Mouse (Mus musculus): ENCODE measurements at regions not wholly inside any gene's neighbourhood (a gene's known extent, or its start where the extent isn't known, plus 50 kb on each side); places are given as distances from the start of the nearest gene placed in this dataset.

DNA sequence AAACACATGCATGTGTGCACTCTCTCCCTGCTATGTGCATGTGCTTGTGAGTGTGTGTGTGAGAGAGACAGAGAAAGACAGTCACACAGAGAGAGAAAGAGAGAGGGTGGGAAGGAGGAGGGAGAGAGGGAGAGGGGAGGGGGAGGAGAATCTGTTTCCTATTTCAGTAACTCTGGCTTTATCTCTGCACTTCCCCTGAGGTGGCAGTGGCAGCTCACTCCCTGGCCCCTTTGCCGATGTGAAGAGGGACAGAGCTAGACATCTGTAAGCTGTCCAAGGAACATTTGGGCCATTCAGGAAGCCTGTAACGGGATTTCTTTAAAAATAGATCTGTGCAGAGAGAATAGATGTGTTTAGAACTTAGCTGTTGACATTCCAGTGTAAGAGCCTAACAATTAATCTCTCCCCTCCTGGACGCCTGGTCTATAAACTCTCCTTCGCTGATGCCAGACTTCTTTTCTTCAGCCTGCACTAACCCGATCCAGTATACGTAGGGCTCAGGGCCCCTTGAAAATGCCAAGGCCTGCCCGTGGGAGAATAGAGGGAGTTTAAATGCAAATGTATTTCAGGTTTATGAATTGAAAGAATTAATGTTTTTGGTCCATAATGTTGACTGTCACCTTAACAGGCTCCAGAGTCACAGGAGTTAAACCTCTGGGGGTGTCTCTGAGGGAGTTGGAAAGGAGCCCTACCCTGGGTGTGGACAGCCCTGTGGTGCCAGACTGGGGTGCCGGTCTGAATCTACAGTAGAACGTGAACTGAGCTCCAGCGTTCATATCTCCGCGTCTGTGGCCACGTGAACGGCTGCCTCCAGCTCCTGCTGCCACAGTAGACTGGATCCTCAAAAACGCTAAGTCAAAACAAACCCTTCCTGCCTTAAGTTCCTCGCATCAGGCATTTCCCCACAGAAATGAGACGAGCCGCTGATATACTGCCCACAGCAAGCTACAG, 336.6 kb upstream of the Gm10131 start:
- no peak for DNase-seq (ENCODE audit: low spot score)
- no peaks in the 10 kb centered on the region for H3K27me3 ChIP-seq (ENCODE audit: low read depth, poor library complexity, severe bottlenecking)
- no peak overlapping the region for H3K4me3 ChIP-seq
- no peaks in the 10 kb centered on the region for H3K36me3 ChIP-seq
- H3K4me1 ChIP-seq: peaks cover 46% of the 10 kb centered on the region
- H3K27ac ChIP-seq (replicated peaks): peak overlapping the region; percentile 46; the same call in 1 of the 2 replicates
- whole genome bisulfite sequencing: 62% methylated on average over 18 of the region's 18 CpGs
- peaks cover 9% of the 10 kb centered on the region; the same call in 1 of the 2 replicates for H3K9me3 ChIP-seq (replicated peaks)

DNA sequence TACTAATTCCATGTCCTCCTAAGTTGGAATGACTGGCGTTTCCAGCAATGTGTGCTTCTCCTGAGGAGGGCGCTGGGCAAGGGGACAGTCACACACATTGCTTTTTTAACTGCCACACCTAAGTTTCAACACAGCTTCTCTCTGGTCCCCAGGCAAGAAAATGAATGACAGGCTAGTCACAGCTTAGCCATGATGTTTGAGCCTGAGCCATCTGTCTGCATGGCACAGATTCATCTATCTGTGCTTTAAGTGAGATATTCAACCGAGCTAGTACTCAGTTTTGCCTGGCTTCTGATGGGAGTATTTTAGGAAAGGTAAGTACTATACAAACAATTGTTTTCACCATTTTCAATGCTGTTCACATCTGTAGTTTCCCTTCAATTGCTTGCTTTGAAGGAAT, 331.2 kb upstream of the Gm10131 start:
- 84% methylated on average over 3 of the region's 3 CpGs for WGBS
- Histone ChIP-seq H3K9me3 (replicated peaks) (no peaks in the 10 kb centered on the region), H3K27ac (replicated peaks) (no peak overlapping the region), H3K27me3 (ENCODE audit: low read depth, poor library complexity, severe bottlenecking) (no peaks in the 10 kb centered on the region), H3K4me3 (no peak overlapping the region), H3K4me1 (peaks cover 11% of the 10 kb centered on the region), H3K36me3 (no peaks in the 10 kb centered on the region)
- DNase-seq (ENCODE audit: low spot score): no peak

DNA sequence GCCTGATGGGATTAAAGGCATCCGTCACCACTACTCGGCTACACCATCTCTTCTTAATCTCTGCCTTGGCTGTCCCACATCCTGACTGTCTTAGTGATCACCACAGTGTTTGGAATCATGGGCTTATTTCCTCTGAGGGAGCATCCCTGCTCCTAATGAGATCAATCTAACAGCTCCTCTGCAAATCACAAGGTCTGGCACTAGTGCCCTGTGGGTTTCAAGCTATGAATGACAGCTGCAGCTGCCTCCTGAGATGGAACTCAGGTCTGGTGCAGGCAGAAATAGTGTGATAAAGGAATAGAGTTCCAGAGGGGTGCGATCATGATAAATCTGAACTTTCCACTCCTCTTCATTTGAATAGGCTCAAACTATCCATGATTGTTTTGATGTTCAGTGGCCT, 330.2 kb upstream of the Gm10131 start:
- Histone ChIP-seq H3K9me3 (replicated peaks) (no peaks in the 10 kb centered on the region), H3K4me3 (no peak overlapping the region), H3K4me1 (peaks cover 9% of the 10 kb centered on the region; the same call in 1 of the 2 replicates), H3K27me3 (ENCODE audit: low read depth, poor library complexity, severe bottlenecking) (no peaks in the 10 kb centered on the region), H3K27ac (replicated peaks) (no peak overlapping the region), H3K36me3 (no peaks in the 10 kb centered on the region)
- DNase-seq (ENCODE audit: low spot score): no peak
- 84% methylated on average over 3 of the region's 3 CpGs for WGBS

DNA sequence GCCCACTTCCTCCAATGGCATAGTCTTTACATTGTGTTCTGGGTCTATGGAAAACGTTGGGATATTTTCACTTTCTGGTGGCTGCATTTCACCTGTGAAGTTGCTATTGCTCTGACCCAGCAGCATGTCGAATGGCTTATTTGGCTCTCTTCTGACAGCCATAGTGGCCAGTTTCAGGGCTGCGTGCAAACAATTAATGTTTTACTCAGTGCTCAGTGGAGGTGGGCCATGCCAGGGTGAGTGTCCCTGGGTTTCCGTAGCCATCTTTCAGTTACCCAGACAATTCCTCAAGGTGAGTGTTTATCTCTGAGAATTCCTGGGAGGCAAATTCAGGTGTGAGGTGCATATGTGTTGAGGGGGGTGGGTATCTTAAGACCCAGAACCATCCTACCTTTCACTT, 329.2 kb upstream of the Gm10131 start:
- Histone ChIP-seq H3K4me3 (no peak overlapping the region), H3K4me1 (peaks cover 9% of the 10 kb centered on the region; the same call in 1 of the 2 replicates), H3K27ac (replicated peaks) (no peak overlapping the region), H3K36me3 (no peaks in the 10 kb centered on the region), H3K9me3 (replicated peaks) (no peaks in the 10 kb centered on the region), H3K27me3 (ENCODE audit: low read depth, poor library complexity, severe bottlenecking) (no peaks in the 10 kb centered on the region)
- 88% methylated on average over 4 of the region's 4 CpGs for WGBS
- DNase-seq (ENCODE audit: low spot score): no peak

DNA sequence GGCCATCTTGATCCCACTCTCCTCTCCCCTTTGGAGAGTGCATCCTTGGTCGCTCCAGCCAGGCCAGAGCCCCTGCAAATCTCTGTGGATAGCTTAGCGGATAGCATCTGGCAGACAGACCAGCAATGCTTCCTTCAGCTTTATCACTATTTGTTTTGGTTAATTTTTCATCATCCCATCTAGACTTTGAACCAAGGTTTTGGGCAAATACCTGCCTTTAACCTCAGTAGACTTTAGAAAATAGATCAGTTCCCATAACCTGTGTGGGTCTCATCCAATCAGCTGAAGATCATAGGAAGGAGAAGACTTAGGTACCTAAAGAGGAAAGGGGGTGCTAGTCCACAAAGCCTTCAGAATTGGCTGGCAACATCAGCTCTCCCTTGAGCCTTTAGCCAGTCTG, 327.2 kb upstream of the Gm10131 start:
- Histone ChIP-seq H3K27ac (replicated peaks) (no peak overlapping the region), H3K4me1 (no peaks in the 10 kb centered on the region; the same call in 1 of the 2 replicates), H3K4me3 (no peak overlapping the region), H3K36me3 (no peaks in the 10 kb centered on the region), H3K9me3 (replicated peaks) (no peaks in the 10 kb centered on the region), H3K27me3 (ENCODE audit: low read depth, poor library complexity, severe bottlenecking) (no peaks in the 10 kb centered on the region)
- 89% methylated on average over 2 of the region's 2 CpGs for WGBS
- no peak for DNase-seq (ENCODE audit: low spot score)

DNA sequence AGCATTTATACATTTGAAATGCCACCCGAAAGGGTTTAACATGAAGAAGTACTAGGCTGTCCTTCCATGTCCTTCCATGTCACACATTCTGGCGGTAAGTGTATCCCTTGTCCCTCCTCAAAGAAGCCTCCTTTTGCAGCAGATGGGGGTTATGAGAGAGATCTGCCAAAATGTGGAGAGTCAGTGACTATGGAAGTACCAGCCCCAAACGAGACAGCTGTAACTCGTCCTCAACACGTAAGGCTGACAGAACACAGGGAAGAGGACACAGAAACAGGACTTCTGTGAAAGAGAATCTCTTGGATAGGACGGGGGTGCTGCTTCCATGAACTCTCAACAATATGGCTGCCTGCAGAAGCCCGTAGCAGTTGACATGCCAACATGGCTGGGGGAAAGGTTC, 320.4 kb upstream of the Gm10131 start:
- Histone ChIP-seq H3K27me3 (ENCODE audit: low read depth, poor library complexity, severe bottlenecking) (no peaks in the 10 kb centered on the region), H3K36me3 (no peaks in the 10 kb centered on the region), H3K4me3 (no peak overlapping the region), H3K27ac (replicated peaks) (no peak overlapping the region), H3K4me1 (no peaks in the 10 kb centered on the region), H3K9me3 (replicated peaks) (no peaks in the 10 kb centered on the region)
- 93% methylated on average over 7 of the region's 7 CpGs for WGBS
- no peak for DNase-seq (ENCODE audit: low spot score)

DNA sequence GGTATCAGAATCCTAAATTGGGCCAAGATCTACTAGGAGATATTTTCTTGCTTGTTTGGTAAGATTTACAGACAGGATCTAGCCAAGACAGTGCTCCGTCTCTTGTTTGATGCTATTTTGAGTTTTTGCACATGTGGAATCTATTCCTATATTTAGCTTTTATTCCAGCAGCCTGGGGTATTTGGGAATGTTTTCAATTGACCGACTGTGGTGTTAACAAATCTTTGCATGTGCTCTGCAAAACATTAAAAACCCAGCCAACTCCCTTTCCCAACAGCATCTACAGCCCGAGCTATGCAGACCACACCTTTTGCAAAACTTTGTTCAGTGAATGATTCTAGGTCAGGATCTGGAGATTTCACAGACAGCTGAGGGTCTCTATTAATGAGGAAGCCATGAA, 317.7 kb upstream of the Gm10131 start:
- Histone ChIP-seq H3K4me1 (no peaks in the 10 kb centered on the region), H3K9me3 (replicated peaks) (no peaks in the 10 kb centered on the region), H3K27me3 (ENCODE audit: low read depth, poor library complexity, severe bottlenecking) (no peaks in the 10 kb centered on the region), H3K4me3 (no peak overlapping the region), H3K36me3 (no peaks in the 10 kb centered on the region), H3K27ac (replicated peaks) (no peak overlapping the region)
- no peak for DNase-seq (ENCODE audit: low spot score)
- 89% methylated on average over 3 of the region's 3 CpGs for WGBS

DNA sequence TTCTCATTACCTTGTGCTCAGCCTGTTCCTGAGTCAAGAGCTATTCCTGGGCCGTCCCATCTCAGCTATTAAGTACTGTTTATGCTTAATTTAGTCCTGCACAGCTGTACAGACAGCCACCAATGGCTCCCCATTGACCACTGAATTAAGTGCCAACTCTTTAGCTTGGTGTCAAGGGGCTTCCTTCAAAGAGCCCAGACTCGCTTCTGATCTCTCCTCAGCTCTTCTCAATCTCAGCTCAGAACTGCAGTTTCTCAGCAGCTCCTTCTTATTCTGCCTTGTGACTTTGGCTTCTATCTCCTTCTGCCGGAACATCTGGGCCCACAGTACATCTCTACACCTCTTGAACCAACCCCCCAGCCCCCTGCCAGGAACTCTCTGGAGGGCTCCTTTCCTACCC, 290.0 kb upstream of the Gm10131 start:
- no peaks in the 10 kb centered on the region for H3K27me3 ChIP-seq (ENCODE audit: low read depth, poor library complexity, severe bottlenecking)
- H3K36me3 ChIP-seq: no peaks in the 10 kb centered on the region
- no peaks in the 10 kb centered on the region for H3K9me3 ChIP-seq (replicated peaks)
- no peak for DNase-seq (ENCODE audit: low spot score)
- H3K27ac ChIP-seq (replicated peaks): no peak overlapping the region
- H3K4me3 ChIP-seq: no peak overlapping the region
- H3K4me1 ChIP-seq: peaks cover 23% of the 10 kb centered on the region
- 81% methylated on average over 3 of the region's 3 CpGs for WGBS

DNA sequence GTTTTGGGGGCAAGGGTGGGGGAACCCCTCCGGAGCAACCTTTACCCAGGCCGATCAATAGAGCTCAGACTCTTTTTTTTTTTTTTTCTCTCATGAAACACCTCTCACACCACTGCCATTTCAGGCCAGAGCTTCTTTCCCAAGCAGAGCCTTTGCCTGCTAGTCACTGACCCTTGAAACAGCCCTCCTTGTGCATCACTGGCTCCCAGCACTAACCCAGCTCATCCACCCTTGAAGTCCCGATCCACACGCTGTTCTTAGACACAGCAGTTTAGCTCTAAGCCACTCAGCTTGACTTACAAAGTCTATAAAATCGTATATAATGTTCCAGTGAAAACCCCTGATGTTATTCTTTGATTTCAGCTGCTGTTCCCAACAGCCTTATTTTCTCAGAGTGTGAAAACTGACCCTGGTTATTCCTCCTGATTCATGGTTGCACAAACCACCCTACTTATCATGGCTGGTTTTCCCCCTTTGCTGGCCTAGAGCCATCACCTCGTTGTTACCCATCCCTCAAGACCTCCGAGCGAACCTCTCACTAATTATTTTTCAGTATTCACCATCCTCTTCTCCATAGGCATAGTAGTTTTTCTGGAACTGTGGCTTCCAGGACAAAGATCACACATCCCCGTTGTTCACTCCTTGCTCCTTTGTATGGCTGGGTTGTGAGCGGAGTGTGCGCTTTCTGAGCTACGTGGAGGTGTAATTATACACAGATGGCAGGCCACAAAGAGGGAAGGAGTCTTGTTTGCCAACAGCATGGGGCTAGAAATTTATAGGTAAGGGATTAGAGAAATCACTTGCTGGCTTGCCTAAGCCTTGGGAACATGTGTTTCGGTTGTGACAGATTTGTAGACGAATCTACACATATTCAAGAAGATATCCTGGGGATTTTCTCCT, 287.6 kb upstream of the Gm10131 start:
- DNase-seq (ENCODE audit: low spot score): peak; percentile 14
- 60% methylated on average over 14 of the region's 14 CpGs for WGBS
- Histone ChIP-seq H3K36me3 (no peaks in the 10 kb centered on the region), H3K27me3 (ENCODE audit: low read depth, poor library complexity, severe bottlenecking) (no peaks in the 10 kb centered on the region), H3K4me1 (peaks cover 23% of the 10 kb centered on the region), H3K9me3 (replicated peaks) (no peaks in the 10 kb centered on the region), H3K4me3 (no peak overlapping the region), H3K27ac (replicated peaks) (0 out of 2 replicates have a peak overlapping the region, but pooled peaks have one; percentile 9)

DNA sequence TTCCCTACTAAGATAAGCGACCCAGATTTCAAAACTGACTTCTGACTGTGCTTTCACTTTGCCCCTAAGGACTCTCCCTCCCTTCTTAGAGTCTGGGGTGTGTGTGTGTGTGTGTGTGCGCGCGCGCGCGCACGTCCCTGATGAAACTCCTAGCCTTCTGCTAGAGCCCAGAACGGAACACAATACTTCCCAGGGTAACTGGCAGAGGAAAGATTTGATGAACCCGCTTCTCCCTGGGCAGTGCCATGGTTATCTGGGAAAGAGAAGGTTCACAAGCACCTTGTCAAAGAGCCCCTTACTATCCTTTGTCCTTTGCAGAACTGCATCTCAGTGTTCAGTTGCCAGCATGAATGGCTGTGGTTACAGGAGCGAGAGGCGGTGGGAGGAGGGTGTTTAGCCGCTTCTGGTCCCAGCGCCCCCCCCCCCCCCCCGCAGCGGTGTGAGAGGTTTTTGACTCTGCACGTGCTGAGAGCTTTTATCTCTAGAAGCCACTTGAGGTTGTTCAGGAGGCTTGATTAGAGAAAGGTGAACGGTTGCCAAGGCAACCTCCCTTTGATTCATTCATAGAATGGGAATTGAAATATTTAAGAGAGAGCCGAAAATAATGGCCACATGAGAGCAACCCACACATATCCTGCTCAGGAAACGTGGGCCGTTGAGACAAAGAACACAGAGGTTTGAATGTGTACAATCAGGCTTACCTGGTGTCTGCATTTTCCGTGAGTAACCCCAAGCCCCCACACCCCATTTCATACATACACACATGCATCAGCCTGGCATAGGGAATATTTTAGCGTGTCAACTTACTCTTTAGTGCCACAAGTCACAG, 286.3 kb upstream of the Gm10131 start:
- peak overlapping the region; percentile 76 for H3K27ac ChIP-seq (replicated peaks)

DNA sequence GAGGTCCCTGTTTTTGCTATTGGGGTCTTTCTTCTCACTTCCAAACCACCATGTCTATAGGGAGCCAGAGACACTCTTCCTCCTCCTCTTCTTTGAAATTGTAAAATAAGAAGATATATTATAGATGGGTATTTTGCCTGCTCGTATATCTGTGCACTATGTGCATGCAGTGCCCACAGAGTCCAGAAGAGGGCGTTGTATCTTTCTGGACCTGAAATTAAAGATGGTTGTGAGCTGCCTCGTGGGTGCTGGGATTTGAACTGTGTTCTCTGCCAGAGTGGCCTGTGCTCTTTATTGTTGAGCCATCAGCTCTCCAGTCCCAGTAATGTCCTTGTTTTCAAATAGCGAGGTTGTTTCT, 285.7 kb upstream of the Gm10131 start:
- peaks cover 31% of the 10 kb centered on the region for H3K4me1 ChIP-seq
- no peaks in the 10 kb centered on the region for H3K36me3 ChIP-seq
- peak overlapping the region; percentile 76; the same call in 1 of the 2 replicates for H3K27ac ChIP-seq (replicated peaks)
- H3K4me3 ChIP-seq: peak overlapping the region; percentile 27
- no peaks in the 10 kb centered on the region for H3K9me3 ChIP-seq (replicated peaks)
- 60% methylated on average over 4 of the region's 4 CpGs for WGBS
- no peak for DNase-seq (ENCODE audit: low spot score)
- H3K27me3 ChIP-seq (ENCODE audit: low read depth, poor library complexity, severe bottlenecking): no peaks in the 10 kb centered on the region

More for the DNA sequence above, 286.3 kb upstream of the Gm10131 start:
- Histone ChIP-seq H3K4me1 (peaks cover 25% of the 10 kb centered on the region), H3K4me3 (peak overlapping the region; percentile 27), H3K27me3 (ENCODE audit: low read depth, poor library complexity, severe bottlenecking) (no peaks in the 10 kb centered on the region), H3K9me3 (replicated peaks) (no peaks in the 10 kb centered on the region), H3K36me3 (no peaks in the 10 kb centered on the region)
- peak; percentile 33 for DNase-seq (ENCODE audit: low spot score)
- WGBS: 37% methylated on average over 23 of the region's 23 CpGs
